Mouse (Mus musculus) layer of hippocampus, adult 2 months (tissue): ENCODE results near the gene Ccl4. TPM values are rescaled to one million over a fixed set of nuclear protein-coding genes. Genes with fewer than 3 reads are reported as not detected.

Experiments
- DNase-seq, 2 experiments: peaks; one replicate each; pipeline ENCODE4 v3.0.0; 2022; ENCODE audit warnings: low spot score in 2 of 2
- H3K27ac ChIP-seq: fragments of 200-600 bp; 2 replicates; pipeline ENCODE4 v1.8.1; 2022
- H3K4me3 ChIP-seq: fragments of 200-600 bp; 2 replicates; pipeline ENCODE4 v1.8.1; 2022; ENCODE audit warnings: mild to moderate bottlenecking
- CTCF ChIP-seq: fragments of 200-600 bp; conservative IDR thresholded peaks from 2 replicates; pipeline ENCODE4 v1.8.1; 2022; ENCODE audit warnings: antibody characterized with exemption, mild to moderate bottlenecking, moderate library complexity
- total RNA-seq, 2 experiments: library from RNA; stranded (reverse); gene quantifications; 2 replicates each; pipeline ENCODE4 v1.2.3; 2021

The Ccl4 gene
- total RNA-seq, 2 experiments from 2014 or later: not detected

- Histone ChIP-seq H3K4me3 (no peak overlapping the region), H3K27ac (no peak overlapping the region)
- no peak for DNase-seq
- TF ChIP-seq CTCF: no peak
Measured at GRCm38 (mm10) chr11:83641216-83641615, 21.2 kb upstream of the Ccl4 start.

- Histone ChIP-seq H3K27ac (no peak within 1 kb of the TSS), H3K4me3 (no peak within 1 kb of the TSS)
- no peak for DNase-seq
- TF ChIP-seq CTCF: no peak
Measured at GRCm38 (mm10) chr11:83645521-83645920, 16.9 kb upstream of the Ccl4 start, which contains the start of gene Rpl9-ps1. Rpl9-ps1 (minus strand) TSS chr11:83645621.

DNA sequence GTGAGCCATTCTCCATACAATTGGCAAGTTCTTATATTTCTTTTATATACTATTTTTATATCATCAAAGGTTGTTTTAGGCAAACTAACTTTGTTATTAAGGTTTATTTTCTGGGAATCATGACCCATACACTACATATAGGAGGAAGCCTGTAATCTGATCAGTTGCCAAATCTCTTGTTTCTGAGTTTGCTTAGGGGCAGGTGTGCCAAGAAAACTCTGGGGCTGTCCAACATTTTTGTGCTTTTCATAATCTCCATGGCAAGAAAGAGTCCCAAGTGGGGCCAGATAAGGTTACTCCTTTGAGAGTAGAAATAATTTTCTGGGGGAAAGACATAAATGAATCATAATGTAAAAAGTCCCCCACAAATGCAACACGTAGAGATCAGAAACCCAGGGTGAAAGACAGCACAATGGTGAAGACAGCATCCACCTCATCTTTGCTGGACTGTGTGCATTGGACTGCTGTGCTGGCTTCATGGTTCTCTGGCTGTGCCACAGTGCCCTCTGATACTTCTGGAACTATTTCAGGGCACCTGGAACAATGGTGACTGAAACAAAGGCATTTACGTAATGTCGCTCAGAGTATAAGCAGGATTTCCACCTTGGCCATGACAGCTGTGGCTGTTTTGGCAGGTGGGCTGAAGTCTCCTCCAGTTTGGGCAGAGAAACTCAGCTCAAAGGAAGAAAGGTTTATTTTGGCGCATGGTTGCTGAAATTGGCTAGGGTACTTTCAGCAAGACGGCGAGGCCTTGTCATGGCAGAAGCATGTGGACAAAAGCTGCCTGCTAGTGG lies 15.8 kb upstream of the Ccl4 start:
- H3K4me3 ChIP-seq: no peak overlapping the region
- H3K27ac ChIP-seq: no peak overlapping the region
- no peak for TF ChIP-seq CTCF
- no peak for DNase-seq

DNA sequence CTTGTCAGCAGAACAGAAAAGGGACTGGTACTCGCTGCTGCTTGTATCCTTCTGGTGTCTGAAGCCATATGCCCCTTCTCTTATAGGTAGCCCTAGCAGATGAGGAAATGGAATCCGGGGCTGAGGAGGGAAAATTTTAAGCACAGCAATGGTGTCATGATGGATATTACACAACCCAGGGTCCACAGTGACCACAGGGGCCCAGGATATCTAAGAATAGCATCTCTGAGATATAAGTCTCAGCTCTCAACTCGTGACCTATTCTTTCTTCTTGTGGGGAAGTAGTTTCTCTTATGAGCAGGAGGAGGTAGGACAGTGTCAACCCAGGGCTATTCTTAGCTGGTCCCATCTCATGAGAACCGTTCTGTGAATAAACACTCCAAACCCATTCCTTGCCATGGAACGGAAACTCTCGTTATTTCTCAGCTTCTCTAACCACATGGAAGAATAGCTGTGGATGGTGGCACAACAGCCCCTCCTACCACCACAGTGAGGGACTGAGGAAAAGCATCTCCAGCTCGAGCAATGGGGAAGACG lies 13.0 kb upstream of the Ccl4 start, which contains the start of gene Ccl3:
Gene Ccl3, minus strand, starts transcription at position 51 of the 537 bp plus-strand sequence.
- TF ChIP-seq CTCF: no peak
- H3K4me3 ChIP-seq: no peak within 1 kb of the TSS
- no peak within 1 kb of the TSS for H3K27ac ChIP-seq
- no peak for DNase-seq

- Histone ChIP-seq H3K4me3 (no peak overlapping the region), H3K27ac (no peak overlapping the region)
- no peak for TF ChIP-seq CTCF
- DNase-seq: no peak
Measured at GRCm38 (mm10) chr11:83654606-83655005, 7.8 kb upstream of the Ccl4 start.

DNA sequence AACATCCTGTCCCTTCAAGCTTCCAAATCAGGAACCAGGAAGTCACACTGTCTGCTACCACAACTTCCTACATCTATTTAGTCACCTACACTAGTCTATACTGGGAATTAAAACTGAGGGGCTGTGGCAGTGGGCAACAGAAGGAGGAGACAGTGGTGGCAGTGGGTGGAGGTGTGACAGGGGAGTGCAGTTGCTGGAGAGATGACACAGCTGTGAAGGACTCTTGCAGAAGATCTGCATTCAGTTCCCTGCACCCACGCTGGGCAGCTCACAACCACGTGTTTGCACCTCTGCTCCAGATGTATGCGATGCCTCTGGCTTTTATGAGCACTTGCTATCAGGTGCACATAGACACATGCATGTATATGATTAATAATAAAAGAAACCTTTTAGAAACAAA lies 4.9 kb upstream of the Ccl4 start:
- Histone ChIP-seq H3K27ac (no peak overlapping the region), H3K4me3 (no peak overlapping the region)
- DNase-seq: no peak
- TF ChIP-seq CTCF: no peak

GRCm38 (mm10) chr11:83658797-83659196 lies 3.6 kb upstream of the Ccl4 start:
- Histone ChIP-seq H3K4me3 (no peak overlapping the region), H3K27ac (no peak overlapping the region)
- no peak for DNase-seq
- no peak for TF ChIP-seq CTCF

DNA sequence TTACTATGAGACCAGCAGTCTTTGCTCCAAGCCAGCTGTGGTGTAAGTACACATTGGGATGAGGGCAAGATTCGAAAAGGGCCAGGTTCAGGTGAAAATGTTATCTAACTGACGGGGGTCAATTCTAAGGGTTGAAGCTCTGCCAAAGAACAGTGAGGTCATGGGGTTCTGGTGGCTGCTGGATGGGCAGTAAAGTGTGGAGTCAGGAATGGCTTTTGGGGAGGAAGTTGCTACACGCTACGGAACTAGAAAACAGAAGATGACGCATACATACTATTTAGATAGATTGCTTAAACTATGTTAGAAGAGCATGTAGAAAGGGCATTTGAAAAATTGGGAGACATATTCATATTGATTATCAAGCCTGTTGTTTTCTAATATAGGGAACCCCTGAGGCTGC lies 1.1 kb downstream of the Ccl4 start:
- no peak for DNase-seq
- no peak for TF ChIP-seq CTCF
- Histone ChIP-seq H3K27ac (no peak overlapping the region), H3K4me3 (no peak overlapping the region)

DNA sequence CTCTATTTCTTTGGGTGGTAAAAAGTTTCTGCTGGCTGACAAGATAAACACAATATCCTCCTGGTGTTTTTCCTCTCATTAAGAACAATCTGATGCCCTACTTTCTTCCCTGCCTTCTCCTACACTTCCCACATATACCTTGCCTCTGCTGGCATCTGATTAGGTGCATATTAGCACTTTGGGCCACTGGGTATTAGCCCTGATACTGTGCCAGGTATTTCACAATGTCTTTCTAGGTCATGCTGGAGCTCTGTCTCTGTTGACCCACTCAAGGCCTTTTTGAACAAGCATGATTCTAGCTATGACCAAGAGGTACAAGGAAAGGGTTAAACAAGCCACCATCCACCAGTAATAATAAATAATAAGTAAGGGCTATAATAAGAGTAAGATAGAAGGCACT lies 9.4 kb downstream of the Ccl4 start:
- no peak for DNase-seq
- H3K27ac ChIP-seq: no peak overlapping the region
- TF ChIP-seq CTCF: no peak
- H3K4me3 ChIP-seq: no peak overlapping the region

DNA sequence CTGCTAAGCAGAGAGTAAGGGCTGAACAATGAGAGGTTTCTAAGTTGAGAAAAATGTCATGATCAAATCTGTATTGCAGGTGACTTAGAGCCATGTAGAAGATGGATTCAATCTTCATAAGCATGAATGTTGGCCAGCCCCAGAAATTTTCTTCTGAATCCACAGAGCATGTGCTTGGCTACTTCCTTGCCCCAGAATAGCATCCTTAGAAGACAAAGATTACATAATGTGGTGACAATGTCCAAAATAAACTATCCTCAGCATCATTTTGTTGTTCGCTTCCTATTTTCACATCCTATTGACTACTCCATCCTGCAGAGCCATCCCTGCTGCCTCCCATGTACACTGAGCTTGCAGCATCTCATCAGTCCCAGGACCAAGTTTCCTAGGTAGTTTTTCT lies 13.3 kb downstream of the Ccl4 start:
- H3K4me3 ChIP-seq: no peak overlapping the region
- TF ChIP-seq CTCF: no peak

GRCm38 (mm10) chr11:83689918-83690317 lies 27.5 kb downstream of the Ccl4 start:
- Histone ChIP-seq H3K4me3 (no peak overlapping the region), H3K27ac (no peak overlapping the region)
- DNase-seq: no peak
- no peak for TF ChIP-seq CTCF

More for the DNA sequence above, 13.3 kb downstream of the Ccl4 start:
- no peak for DNase-seq
- H3K27ac ChIP-seq: no peak overlapping the region

- no peak for DNase-seq
- Histone ChIP-seq H3K27ac (no peak overlapping the region), H3K4me3 (no peak overlapping the region)
- no peak for TF ChIP-seq CTCF
Measured at GRCm38 (mm10) chr11:83692008-83692407, 29.6 kb downstream of the Ccl4 start.

GRCm38 (mm10) chr11:83703705-83704104 lies 41.3 kb downstream of the Ccl4 start, which contains the start of gene Wfdc17:
Wfdc17 (plus strand) TSS chr11:83703991.
- TF ChIP-seq CTCF: no peak
- no peak for DNase-seq

DNA sequence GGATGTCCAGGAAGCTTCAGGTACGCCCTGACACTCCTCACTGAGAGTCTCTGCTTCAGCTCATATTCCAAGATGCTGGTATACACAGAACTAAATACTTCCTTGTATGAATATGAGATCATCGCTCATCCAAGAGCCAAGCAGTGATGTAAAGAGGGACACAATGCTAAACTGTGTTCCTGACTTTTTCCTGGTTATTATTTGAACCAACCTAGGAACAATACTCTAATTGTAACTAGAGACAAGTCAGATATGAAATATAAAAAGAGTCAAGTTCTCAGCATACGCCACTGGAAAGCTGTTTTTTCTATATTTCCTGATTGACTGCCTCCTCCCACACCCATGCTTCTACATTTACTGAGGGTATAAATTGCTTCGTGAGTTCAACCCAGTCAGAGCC lies 46.3 kb downstream of the Ccl4 start, which contains the start of gene Wfdc18:
Gene Wfdc18, plus strand, starts transcription at position 301 of the 400 bp plus-strand sequence.
- Histone ChIP-seq H3K27ac (no peak within 1 kb of the TSS), H3K4me3 (no peak within 1 kb of the TSS)
- no peak for DNase-seq
- TF ChIP-seq CTCF: no peak

More at GRCm38 (mm10) chr11:83703705-83704104, 41.3 kb downstream of the Ccl4 start, which contains the start of gene Wfdc17:
- Histone ChIP-seq H3K27ac (no peak within 1 kb of the TSS), H3K4me3 (no peak within 1 kb of the TSS)
